Comparison of ENCODE assay signal across 9 mouse cellular contexts in genomic region chr13:112678154-112678553, GRCm38 (mm10). TPM values are rescaled to one million over a fixed set of nuclear protein-coding genes. Genes with fewer than 3 reads are reported as not detected.
DNase-seq lines count a peak whose midpoint lies in the region; ATAC-seq and TF ChIP-seq lines count a peak whose summit lies in the region.
"Had no signal": no experiment of that assay in that cellular context is flagged by ENCODE, and none has a peak within 500 bp of the region (broad histone marks: within the 10 kb centered on the region; RNA-seq: fewer than 3 reads in every experiment).

No protein-coding gene starts in this region.

- TF ChIP-seq POLR2A in MEL (IDR thresholded peaks at IDR 0.05; ENCODE audit: control insufficient read depth in 1 of 2, insufficient read depth in 1 of 2, low read depth in 1 of 2, low read length in 2 of 2, poor library complexity in 1 of 2) = no peak

- no peak for DNase-seq in left cerebral cortex, adult 2 months (ENCODE audit: extremely low spot score in 1 of 2, low spot score in 2 of 2)
- DNase-seq in left cerebral cortex, adult 18-20 months (ENCODE audit: low spot score in 2 of 2) = no peak
- DNase-seq in B cell, adult 2 months = peak; percentile 17 to 19
- DNase-seq in MEL (ENCODE audit: low read depth, low spot score) = peak; percentile 74
- no peak for DNase-seq in cerebellum, adult 9-10 months
- DNase-seq: heart, postnatal 36 days had no signal

- 88% methylated on average over 4 of the region's 4 CpGs for WGBS in liver, embryonic 16.5 days (ENCODE audit: insufficient replicate concordance)
- WGBS in kidney, embryonic 15.5 days = 89% methylated on average over 4 of the region's 4 CpGs

- H3K27me3 ChIP-seq in MEL (ENCODE audit: control insufficient read depth in 1 of 2, insufficient read depth in 2 of 2, low read length in 2 of 2) = no peaks in the 10 kb centered on the region
- no peaks in the 10 kb centered on the region for H3K27me3 ChIP-seq in liver, embryonic 16.5 days (ENCODE audit: control insufficient read depth, insufficient read depth, low read depth, low read length)
- no peaks in the 10 kb centered on the region for H3K27me3 ChIP-seq in kidney, embryonic 15.5 days

- peak; percentile 49 for TF ChIP-seq RAD21 in MEL (IDR thresholded peaks at IDR 0.05; ENCODE audit: low read depth, low read length)

- H3K79me2 ChIP-seq in MEL (ENCODE audit: control insufficient read depth, insufficient read depth, low read length, poor library complexity) = no peaks in the 10 kb centered on the region

- peak; percentile 38; the same call in 1 of the 2 replicates for ATAC-seq in liver, embryonic 16.5 days (ENCODE audit: low read depth)
- no peak for ATAC-seq in kidney, embryonic 15.5 days (replicated peaks; ENCODE audit: low FRiP score)

- H3K4me2 ChIP-seq in liver, embryonic 16.5 days (ENCODE audit: low read depth, low read length) = no peak overlapping the region
- H3K4me2 ChIP-seq in kidney, embryonic 15.5 days = no peak overlapping the region

- peaks cover 0 to 2% of the 10 kb centered on the region in 2 experiments; a peak in 2 of 4 replicates for H3K4me1 ChIP-seq in MEL (ENCODE audit: control insufficient read depth in 1 of 2, insufficient read depth in 2 of 2, low read length in 2 of 2)
- peaks cover 3% of the 10 kb centered on the region; the same call in 1 of the 2 replicates for H3K4me1 ChIP-seq in liver, embryonic 16.5 days (ENCODE audit: control insufficient read depth, low read depth, low read length)
- H3K4me1 ChIP-seq in kidney, embryonic 15.5 days = peaks cover 5% of the 10 kb centered on the region; the same call in 1 of the 2 replicates

- H3K4me3 ChIP-seq in left cerebral cortex, adult 2 months = no peak overlapping the region
- no peak overlapping the region for H3K4me3 ChIP-seq in MEL (ENCODE audit: control insufficient read depth in 1 of 2, insufficient read depth in 1 of 2, low read depth in 2 of 2, low read length in 2 of 2)
- no peak overlapping the region for H3K4me3 ChIP-seq in liver, embryonic 16.5 days (ENCODE audit: low read depth, low read length)
- H3K4me3 ChIP-seq in kidney, embryonic 15.5 days (replicated peaks) = no peak overlapping the region

- no peaks in the 10 kb centered on the region for H3K9me3 ChIP-seq in MEL (replicated peaks; ENCODE audit: insufficient read depth, low read length)
- H3K9me3 ChIP-seq in liver, embryonic 16.5 days (replicated peaks; ENCODE audit: control insufficient read depth, low read length) = no peaks in the 10 kb centered on the region
- no peaks in the 10 kb centered on the region for H3K9me3 ChIP-seq in kidney, embryonic 15.5 days (replicated peaks)

- peak; percentile 11 for TF ChIP-seq CTCF in left cerebral cortex, adult 2 months (IDR thresholded peaks at IDR 0.05)
- peak; percentile 53 to 66 (median 54) for TF ChIP-seq CTCF in MEL (IDR thresholded peaks at IDR 0.05 in 2 of 3, conservative IDR thresholded peaks at IDR 0.05 in 1 of 3; ENCODE audit: control insufficient read depth in 1 of 3, insufficient read depth in 1 of 3, low read depth in 2 of 3, low read length in 3 of 3, poor library complexity in 1 of 3, severe bottlenecking in 1 of 3)

- H3K27ac ChIP-seq in left cerebral cortex, adult 2 months = no peak overlapping the region
- no peak overlapping the region for H3K27ac ChIP-seq in MEL (ENCODE audit: control insufficient read depth, low read depth, low read length)
- no peak overlapping the region for H3K27ac ChIP-seq in liver, embryonic 16.5 days (ENCODE audit: low read length)
- no peak overlapping the region for H3K27ac ChIP-seq in kidney, embryonic 15.5 days

- intact Hi-C loops in left cerebral cortex, adult 2 months (cut with DNase I) = no loop called here

- TF ChIP-seq EP300 in MEL (IDR thresholded peaks at IDR 0.05; ENCODE audit: low read depth in 1 of 2, low read length in 2 of 2) = no peak

- H3K9ac ChIP-seq in MEL (ENCODE audit: control insufficient read depth, low read depth, low read length, poor library complexity, severe bottlenecking) = no peak overlapping the region
- H3K9ac ChIP-seq in liver, embryonic 16.5 days (ENCODE audit: low read depth, low read length) = no peak overlapping the region
- no peak overlapping the region for H3K9ac ChIP-seq in kidney, embryonic 15.5 days

- H3K36me3 ChIP-seq in MEL (ENCODE audit: control insufficient read depth in 1 of 2, insufficient read depth in 2 of 2, low read length in 2 of 2) = peaks cover 3% of the 10 kb centered on the region in 2 experiments
- H3K36me3 ChIP-seq in liver, embryonic 16.5 days (ENCODE audit: control insufficient read depth, insufficient read depth) = no peaks in the 10 kb centered on the region
- H3K36me3 ChIP-seq in kidney, embryonic 15.5 days = peaks cover 9% of the 10 kb centered on the region

TF ChIP-seq in MEL, 35 proteins besides CTCF, POLR2A, EP300 and RAD21:
- TF ChIP-seq SMC3 (IDR thresholded peaks at IDR 0.05; ENCODE audit: low read depth, low read length) (peak; percentile 65), ZNF384 (IDR thresholded peaks at IDR 0.05; ENCODE audit: low read depth, low read length) (no peak)

RNA-seq across cellular contexts. Expression of gene Slc38a9, which starts 17.6 kb away (rescaled TPM):
- 10 to 100 TPM; 20.6 to 25.2 TPM for total RNA-seq in left cerebral cortex, adult 2 months (2021)
- 10 to 100 TPM; 24.3 to 25.4 TPM for total RNA-seq in left cerebral cortex, adult 18-20 months (2021)
- total RNA-seq in MEL (2012; rRNA removed) = 11.9 and 14.1 TPM in 2 replicates
- polyA plus RNA-seq in MEL (2012; ENCODE audit: insufficient read depth in 1 of 2, insufficient read length in 2 of 2, low read depth in 1 of 2, low replicate concordance in 2 of 2, missing spikeins in 1 of 2) = 10 to 100 TPM in 1 of 2 experiments, not detected in 1; 10.8 TPM
- polyA plus RNA-seq in liver, embryonic 16.5 days (2015; fragmentation: Nextera tagmentation; extraction: Ambion mirVana) = 14.6 and 16.5 TPM in 2 replicates
- polyA plus RNA-seq in kidney, embryonic 15.5 days (2015; fragmentation: Nextera tagmentation; extraction: Ambion mirVana) = 14.7 and 15.2 TPM in 2 replicates

RNA-seq across cellular contexts. Expression of gene Ddx4, which starts 25.9 kb away (rescaled TPM):
- 1 to 10 TPM; 2.2 to 2.4 TPM for total RNA-seq in left cerebral cortex, adult 2 months (2021)
- total RNA-seq in left cerebral cortex, adult 18-20 months (2021) = 1 to 10 TPM; 1.6 to 1.7 TPM
- 0.95 and 1.3 TPM in 2 replicates for total RNA-seq in MEL (2012; rRNA removed)
- polyA plus RNA-seq in MEL (2012; ENCODE audit: insufficient read depth in 1 of 2, insufficient read length in 2 of 2, low read depth in 1 of 2, low replicate concordance in 2 of 2, missing spikeins in 1 of 2) = under 1 TPM in 1 of 2 experiments, not detected in 1; 0.31 TPM
- polyA plus RNA-seq in liver, embryonic 16.5 days (2015; fragmentation: Nextera tagmentation; extraction: Ambion mirVana) = 0.14 and 0.22 TPM in 2 replicates
- polyA plus RNA-seq in kidney, embryonic 15.5 days (2015; fragmentation: Nextera tagmentation; extraction: Ambion mirVana) = 0.28 and 0.49 TPM in 2 replicates
- total RNA-seq: liver, adult 2 months had no signal
- polyA plus RNA-seq: liver, adult 2 months had no signal

Comparison
In these comparisons a context has a peak if more than half of its experiments do, and no peak if none do; other contexts are left out.
1. DNase-seq: peak in B cell, adult 2 months (2 of 2) and MEL (single experiment); none in left cerebral cortex, adult 2 months (0 of 2), left cerebral cortex, adult 18-20 months (0 of 2) and cerebellum, adult 9-10 months (single experiment).